Mouse (Mus musculus) spleen, adult 12 weeks (tissue): Measurements from ENCODE around the gene Thbs4.

Source experiments
- DNase-seq: peaks from one replicate; pipeline ENCODE4 v3.0.0; 2022; ENCODE audit warnings: low spot score

The Thbs4 gene

DNA sequence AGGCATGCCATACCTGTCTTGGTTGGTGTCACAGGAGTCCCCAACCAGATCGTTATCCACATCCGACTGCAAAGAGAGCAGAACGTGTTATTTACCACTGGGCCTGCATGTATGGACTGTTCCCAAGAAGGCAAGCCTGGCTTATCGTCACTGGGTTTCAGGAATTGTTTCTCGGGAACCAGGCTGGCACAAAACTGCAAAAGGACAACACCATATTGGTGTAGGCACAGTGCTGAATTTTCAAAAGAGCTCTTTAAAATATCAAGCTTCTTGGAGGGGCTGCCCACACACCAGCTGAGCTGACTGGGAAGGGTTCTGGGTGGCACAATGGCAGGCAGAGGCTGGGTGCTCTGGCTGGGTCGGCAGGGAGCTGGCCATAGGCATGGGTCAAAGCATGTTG lies 34.1 kb downstream of the Thbs4 start:
- no peak for DNase-seq

DNA sequence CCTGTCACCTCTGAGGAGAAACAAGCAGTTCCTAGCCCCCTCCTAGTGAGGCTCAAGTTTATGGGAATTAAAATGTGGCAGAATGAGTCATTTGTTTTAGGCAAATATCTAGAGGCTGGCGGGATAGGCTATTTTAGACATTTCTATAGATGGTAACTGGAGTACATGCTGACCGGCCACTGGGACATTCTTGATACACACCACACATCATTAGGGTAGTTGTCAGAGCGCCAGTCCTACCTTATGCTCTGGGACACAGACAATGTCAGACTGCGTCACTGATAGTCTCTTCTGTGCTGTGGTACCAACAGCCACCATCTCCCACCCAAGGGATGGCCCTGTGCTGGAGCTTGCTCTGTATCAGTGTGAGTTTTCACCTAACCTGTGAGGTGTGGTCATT lies 35.5 kb downstream of the Thbs4 start:
- DNase-seq: no peak

DNA sequence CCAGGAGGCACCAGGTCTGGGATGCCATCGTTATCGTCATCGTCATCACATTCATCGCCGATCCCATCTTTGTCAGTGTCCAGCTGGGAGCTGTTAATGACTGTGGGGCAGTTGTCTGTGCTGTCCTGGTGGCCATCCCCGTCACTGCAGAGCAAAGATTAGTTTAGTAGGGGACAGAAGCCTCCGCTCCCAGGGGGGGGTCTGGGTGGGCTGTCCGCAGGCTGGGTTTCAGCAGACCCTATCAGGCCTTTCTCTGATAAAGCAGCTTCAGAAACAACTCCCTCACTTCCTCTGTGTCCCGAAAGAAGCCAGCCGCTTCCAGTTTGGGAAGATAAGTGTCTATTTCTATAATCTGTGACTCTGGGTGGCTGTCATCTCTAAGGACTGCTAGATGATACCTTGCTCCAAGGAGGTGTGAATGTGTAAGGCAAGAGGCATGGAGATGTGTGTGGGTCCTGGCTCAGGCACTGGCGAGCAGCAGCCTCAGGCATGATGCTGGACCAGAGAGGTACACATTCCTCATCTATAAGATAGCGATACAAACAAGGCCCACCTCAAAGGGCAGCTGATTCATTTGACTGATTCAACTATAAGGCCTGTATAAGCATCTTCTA lies 36.5 kb downstream of the Thbs4 start:
- no peak for DNase-seq

DNA sequence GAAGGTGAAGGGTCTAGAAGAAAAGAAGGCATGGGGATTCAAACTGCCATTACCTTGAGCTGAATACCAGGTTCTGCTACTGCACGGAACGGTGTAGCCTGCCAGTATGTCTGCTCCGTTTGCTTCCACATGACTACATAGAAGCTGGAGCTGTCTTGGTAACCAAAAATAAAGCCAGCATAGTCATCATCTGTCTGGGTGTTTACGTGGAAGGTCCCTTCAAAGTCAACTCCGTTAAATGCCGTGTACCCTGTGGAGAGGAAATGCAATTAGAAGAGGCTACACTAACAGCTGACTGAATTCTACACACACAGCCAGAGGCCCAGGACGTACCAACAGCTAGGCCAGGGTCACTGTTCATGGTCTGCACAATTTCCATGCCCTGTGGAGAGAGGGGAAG lies 39.6 kb downstream of the Thbs4 start:
- no peak for DNase-seq

DNA sequence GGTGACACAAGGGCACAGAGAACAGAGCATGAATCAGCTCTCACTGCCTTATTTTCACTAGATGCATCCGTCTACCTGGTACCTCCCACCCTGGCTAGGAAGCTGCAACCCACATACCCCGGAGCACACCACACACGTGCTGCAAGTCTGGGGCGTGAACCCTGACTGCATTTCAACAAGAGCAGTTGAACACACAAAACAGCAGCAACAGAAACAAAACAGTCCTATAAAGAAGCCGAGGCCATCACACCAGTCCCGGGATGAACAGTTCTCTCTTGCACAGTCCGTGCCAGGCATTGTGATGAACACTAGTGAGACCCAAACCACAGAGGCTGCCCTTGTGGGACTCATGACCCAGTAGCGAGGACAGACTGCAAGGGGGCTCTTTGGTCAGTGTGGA lies 40.9 kb downstream of the Thbs4 start:
- no peak for DNase-seq

DNA sequence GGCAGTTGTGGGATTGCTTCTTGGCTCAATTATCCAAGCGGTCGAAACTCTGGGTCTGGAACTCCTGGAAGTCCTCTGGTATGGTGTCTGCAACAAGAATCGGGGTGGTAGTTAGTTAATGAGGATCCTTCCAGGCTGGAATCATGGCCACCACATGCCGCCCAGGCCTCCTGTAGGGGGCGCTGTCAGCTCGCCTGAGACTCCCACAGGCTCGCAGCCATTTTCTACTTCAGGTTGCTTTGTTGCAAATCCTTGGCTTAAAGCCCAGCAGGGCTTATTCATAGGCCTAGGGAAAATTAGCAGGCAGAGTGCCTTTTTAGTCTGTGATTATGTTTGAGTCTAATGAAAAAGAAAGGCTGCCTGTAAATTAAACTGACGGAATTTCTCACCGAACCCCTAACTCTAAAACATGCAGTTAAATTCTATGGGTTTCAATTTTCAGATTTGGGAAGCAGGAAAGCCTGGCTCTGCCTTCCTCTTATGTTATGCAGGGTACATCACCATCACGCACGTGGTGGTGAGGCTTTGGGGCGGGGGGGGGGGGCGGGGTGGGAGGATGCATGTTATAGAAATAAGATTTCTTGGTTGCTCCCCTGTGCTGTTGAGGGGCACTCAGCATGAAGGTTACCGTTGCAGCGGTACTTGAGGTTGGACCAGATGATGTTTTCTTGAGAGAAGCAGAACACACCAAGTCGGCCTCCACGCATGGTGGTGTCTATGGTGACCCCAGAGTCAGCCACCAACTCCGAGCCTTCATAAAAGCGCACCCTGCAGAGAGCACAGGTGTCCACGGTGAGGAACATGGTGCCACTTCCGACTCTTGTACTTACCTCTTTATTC lies 42.7 kb downstream of the Thbs4 start:
- no peak for DNase-seq

DNA sequence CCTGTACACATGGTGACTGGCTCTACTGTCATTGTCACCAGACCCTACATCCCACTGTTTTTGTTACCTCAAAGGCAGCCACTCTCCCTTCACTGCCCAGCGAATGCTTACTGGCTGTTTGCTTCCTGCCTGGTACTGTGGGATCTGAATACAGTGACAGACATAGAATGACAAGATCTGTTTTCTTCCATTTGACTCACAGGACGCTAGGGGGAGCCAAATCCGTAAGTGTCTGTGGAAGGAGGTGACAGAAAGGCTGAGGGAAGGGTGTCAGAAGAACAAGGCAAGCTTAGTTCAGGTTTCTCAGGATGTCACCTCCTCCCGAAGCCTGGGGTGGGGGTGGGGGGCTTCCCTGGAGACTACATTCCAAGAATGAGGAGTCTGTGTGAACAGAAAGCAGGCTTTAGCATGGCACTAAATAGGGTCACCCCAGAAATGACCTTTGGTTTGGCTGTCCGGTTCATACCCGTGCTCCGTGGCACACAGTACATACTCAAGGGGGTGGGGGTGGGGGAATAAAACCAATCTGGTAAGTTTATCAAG lies 43.6 kb downstream of the Thbs4 start:
- no peak for DNase-seq

DNA sequence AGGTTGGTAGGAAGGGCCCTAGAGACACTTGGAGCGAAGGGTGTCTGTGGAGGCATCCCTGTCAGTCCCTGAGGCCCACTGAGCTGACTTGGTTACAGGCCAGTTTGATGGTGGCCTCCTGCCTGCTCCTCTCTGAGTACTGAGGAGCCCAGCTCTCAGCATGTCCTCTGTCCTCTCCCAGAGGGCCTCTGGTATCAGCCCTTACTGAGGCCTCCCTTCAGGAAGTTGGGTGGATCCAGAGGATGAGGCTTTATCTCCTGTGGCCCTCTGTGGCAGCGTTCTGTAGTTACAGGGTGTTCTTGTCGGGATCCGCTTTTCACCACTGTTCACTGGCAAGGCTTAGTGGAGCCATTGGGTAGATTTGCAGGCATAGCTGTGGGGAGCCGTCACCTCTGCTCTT lies 51.3 kb downstream of the Thbs4 start:
- DNase-seq: no peak

DNA sequence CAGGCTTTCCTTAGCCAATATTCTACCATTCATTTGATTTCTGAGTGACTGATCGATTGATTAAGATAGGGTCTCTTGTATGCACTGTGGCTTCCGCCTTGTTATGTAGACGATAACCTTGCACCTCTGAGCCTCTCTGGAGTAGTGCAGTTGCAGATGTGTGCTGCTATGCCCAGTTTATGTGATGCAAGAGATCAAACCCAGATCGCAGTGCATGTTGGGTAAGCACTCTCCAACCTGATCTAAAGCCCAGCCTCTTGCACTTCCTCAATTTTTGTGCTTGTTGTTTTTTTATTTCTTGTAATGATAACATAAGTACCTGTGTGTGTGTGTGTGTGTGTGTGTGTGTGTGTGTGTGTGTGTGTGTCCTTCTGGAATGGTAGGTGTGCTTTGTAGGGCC lies 51.7 kb downstream of the Thbs4 start:
- no peak for DNase-seq

DNA sequence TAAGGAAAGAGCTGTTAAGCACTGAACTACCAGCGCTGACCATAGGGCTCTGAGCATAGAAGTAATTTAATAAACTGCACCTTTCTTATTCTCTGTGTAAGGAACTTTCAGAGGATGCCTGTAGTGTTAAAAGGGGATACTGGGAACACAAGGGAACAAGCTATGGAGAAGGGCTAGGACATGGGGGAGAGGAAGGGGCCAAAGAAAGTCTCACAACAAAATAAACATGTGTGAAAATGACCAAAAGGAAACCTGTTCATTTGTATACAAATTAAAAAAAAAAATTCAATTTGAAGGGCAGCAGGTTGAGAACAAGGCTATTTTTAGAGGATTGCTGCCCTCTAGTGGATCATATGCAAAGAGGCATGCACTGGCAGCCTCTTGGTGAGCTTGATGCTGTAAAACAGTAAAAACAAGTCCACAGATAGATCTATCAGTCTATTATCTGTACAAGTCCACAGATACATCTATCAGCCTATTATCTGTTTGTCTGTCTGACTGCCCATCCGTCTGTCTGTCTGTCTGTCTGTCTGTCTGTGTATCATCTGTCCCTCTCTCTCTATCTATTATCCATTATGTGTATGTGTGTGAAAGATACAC lies 53.8 kb downstream of the Thbs4 start:
- no peak for DNase-seq

DNA sequence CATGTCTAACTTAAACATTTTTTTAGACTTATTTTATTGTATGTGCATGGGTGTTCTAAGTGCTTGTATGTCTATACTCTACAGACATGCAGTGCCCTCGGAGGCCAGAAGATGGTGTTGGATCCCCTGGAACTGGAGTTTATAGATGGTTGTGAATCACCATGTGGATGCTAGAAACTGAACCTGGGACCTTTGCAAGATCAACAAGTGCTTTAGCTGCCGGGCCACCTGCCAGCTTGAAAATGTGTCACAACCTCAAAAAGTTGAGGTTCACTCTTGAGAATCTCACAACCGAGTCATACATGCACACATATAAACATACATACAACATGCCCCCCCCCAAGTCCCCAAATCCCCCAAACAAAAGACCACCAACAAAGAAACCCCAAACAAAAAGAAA lies 54.8 kb downstream of the Thbs4 start:
- DNase-seq: no peak

DNA sequence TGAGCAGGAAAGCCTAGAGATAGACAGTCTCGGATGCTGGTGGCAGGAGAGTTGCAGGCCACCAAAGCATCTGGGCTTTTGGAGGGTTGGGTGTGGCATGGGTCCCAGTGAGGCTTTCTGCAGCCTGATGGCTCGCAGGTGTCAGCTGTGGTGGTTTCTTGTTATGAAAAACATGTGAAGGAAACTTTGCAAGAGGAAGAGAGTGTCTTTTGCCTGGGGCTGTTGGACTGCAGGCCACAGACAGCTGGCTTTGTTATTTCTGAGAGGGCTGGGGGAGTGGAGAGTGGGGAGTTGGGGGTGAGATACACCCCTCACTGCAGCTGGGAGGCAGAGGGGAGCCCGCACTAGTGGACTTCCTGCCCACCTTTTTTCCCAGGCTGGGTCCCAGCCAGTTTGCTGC lies 55.8 kb downstream of the Thbs4 start:
- DNase-seq: no peak

DNA sequence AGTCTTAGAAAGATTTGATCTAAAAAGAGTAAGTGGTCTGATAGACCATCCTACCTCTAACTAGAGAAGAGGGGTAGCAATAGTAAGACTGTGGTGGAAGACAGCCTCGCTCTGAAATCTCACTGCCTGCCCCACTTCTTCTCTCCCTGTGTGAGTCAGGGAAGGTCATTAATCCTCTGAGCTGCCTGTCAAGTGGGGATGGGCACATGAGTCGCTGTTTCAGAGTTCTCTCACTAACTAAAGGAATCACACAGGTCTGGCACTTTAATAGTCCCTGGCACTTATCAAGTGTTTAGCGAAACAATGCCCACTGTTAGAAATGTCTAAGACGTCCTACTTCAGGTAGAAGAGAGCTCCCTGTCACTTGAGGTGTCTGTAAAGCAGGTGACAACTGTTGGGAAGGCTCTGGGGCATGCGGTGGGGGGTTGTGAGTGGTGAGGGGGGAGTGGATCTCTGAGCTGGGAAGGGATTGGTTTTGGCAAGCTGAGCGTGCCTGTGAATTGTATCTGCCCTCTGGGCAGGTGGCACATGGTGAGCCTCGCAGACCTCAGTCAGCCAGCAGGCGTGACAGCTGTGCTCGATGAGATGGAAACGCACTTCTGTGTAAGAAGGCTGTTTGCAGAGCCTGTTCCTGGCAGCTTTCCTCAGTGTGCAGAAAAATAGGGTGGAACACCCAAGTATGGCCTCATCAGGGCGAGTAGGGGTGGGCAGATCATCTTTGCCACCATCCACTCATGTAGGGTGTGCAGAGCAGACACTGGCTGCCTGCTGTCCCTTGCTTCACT lies 57.9 kb downstream of the Thbs4 start:
- DNase-seq: no peak

DNA sequence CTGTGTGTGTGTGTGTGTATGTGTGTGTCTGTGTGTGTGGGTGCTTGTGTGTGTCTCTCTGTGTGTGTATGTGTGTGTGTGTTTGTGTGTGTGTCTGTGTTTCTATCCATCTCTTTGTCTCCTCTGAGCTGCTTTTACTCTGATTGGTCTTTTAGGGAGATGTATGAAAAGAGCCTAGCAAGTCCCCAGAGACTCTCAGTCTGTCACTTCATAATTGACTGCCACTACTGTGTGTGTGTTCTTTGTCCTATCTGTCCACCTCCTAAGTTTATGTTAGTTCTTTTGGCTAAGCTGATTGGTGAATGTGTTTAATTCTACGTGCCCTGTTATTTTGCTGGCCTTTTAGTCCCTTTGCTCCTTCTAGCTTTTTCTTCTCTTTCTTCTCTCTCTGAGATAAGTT lies 58.9 kb downstream of the Thbs4 start:
- no peak for DNase-seq

DNA sequence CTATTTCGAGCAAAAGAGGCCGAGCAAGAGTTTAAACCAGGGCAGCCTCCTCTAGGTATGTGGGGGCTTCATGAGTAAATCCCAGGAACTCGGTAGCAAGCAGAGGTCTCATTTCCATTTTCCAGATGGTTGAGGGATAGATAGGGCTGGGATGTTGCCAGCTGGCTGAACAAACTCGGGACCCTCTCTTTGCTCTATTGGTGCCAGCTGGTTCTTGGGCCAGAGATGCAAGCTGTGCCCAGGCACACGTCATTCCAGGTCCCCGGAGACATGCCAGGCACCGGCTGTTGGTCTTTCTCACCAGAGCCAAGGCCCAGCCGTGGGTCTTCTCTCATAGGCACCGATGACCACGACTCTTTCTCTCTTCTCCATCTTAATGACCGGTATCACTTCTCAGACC lies 60.9 kb downstream of the Thbs4 start:
- no peak for DNase-seq

DNA sequence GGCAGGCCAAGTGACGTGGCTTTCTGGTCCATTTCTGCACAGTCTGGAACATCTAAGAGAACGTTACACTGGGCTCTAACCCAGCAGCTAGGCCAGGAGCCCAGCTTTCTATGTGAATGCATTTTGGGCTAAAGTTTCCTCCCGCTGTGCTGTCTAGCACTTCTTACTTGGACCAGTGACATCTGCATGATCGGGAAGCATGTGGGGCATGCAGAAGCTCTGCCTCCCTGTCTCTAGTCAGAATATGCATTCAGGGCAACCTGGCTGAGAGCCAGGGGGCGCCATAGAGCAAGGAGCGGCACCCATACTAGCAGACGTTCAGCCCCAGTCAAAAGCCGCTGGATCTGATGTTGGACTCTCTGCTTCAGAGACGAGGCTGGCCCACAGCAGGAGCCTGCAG lies 61.4 kb downstream of the Thbs4 start:
- peak; percentile 50 for DNase-seq

DNA sequence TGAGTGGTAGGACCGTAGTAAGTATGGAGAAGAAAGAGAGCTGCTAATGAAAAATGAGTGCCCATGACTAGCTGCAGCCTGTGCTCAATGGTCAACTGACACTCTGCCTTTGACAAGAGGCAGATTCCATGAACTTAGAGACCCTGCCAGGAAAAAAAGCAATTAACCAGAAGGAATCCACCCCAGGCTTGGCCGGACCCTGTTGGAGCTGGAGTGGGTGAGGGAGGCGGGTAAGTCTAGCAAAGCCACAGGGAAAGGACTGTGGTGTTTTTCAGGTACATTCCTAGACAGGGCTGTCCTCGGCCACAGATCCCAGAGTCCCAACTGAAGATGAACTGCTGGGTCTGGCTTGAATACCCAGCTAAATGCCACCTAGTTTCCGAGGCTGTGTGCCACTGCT lies 61.8 kb downstream of the Thbs4 start:
- DNase-seq: no peak

DNA sequence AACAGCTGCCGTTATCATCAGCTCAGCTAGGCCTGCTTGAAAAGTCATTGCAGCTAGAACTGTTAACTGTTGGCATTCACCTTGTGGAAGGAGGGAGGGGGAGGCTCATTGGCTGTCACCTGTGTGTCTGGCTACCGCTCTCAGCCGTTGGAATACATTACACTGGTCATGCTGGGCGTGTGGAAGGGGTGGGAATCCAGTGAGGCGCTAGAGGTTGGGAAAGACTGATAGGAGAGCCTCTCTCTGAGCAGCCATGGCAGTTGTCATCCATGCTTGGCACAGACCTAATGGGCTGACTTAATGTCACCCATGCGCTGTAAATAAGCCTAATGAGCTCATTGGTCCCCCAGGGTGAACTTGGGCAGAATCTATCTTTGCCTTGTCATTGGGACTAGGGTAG lies 62.8 kb downstream of the Thbs4 start:
- no peak for DNase-seq

DNA sequence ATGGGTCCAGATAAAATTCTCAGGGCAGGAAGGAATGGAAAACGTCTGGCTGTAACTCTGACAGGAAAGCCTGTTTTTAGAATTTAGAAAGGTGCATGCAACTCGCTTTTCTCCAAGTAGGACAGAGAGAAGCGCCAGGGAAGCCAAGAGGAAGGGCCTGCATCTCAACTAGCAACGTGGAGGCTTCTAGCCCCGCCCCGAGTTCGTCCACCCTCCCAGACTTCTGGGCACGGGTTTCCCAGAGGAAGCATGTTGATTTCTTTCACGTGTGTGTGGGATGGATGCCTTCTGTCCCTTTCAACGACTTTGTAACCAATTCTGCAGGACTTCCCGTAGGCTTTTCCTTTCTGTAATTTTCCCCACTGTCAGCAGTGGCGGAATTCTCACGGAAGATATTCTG lies 64.8 kb downstream of the Thbs4 start:
- no peak for DNase-seq

DNA sequence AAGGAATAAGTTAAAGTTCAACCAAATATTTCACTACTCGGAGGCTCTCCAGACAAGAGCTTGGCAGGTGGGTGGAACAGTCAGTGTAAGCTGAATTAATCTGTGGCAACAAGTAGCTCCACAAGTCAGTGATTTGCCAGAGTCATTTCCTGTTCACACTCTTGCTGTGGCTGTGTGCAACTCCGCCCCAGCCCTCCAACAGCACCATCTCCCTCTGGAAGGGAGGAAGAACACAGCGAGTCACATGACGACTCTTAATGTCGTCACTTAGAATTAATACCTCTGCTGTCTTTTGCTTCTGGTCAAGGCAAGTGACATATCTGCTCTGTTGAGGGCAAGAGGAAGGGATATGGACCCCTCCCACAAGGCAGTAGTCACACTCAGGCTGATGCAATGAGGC lies 72.2 kb downstream of the Thbs4 start:
- no peak for DNase-seq

DNA sequence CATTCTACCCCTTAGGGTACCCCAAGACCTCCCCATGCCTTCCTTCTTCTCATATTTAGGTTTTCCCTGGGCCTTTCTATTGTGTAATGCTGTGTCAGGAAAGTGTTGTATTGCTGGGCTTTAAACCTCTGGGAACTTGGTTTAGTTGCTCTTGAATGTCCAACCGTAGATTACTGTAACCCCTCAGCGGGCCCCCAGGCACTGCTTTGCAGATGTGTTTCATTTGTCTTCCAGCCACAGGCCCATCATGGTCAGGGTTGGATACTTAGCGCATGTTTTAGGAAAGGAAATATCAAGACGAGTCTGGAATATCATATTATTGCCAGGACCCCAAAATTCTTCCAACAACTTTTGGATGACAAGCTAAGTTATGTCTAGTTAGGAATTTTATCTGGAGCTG lies 73.6 kb downstream of the Thbs4 start:
- DNase-seq: no peak

DNA sequence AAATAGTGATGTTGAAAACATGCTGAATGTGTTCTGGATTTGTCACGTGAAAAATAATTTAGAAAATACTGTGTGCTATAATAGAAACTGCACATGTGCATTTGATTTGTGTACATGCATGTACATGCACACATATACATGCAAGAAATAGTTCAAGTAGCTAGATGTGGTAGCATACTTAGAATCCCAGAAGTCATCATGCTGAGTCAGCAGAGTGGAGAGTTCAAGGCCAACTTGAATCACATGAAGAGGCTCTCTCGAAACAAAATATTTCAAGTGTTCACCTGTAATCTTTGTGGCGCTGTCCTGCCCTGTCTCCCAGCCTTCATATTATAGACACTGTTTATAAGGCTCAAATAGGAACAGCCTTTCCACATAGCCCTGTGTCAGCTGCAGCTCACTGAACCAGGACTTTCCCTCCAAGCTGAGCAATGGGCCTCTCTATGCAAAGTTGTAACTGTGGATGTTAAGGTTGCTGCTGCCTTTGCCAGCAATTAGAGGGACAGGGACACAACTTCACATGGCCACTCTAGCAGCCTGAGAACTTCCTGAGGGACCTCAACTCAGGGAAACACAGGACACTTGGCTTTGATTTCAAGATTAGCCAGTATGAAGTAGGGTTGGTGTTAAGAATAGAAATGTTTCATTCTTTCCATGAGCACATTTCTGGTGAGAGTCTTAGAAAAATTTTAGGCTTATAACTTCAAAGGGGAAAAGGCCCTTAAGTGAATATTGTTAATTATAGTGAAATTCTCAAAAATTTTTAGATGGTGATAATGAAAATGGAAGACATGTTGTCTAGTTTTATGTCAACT lies 76.6 kb downstream of the Thbs4 start:
- DNase-seq: no peak
